Mouse (Mus musculus) gastrocnemius, postnatal 4 days (tissue): ENCODE results near the gene Folr1. TPM values are rescaled to one million over a fixed set of nuclear protein-coding genes. Genes with fewer than 3 reads are reported as not detected.

Experiments used
- DNase-seq, 2 experiments: peaks; one replicate each; pipeline ENCODE4 v3.0.0; 2021 to 2022; ENCODE audit warnings: low spot score in 2 of 2, mixed read lengths in 2 of 2
- long read RNA-seq, 2 experiments: library from polyadenylated mRNA; stranded (forward); transcript quantifications; one replicate each; pipeline ENCODE4 v2.0.0; 2021
- total RNA-seq, 2 experiments: library from RNA; stranded (reverse); gene quantifications; 2 replicates each; pipeline ENCODE4 v1.2.3; 2021

The Folr1 gene
- total RNA-seq: 1 to 10 TPM; 1.1 to 1.6 TPM
- long read RNA-seq, experiment 1, partial matches to known transcripts: 1 of 2 reads
- long read RNA-seq, experiment 1, other reads (novel, unspliced or antisense): 1 of 2 reads
- long read RNA-seq, experiment 2: 0 reads

DNA sequence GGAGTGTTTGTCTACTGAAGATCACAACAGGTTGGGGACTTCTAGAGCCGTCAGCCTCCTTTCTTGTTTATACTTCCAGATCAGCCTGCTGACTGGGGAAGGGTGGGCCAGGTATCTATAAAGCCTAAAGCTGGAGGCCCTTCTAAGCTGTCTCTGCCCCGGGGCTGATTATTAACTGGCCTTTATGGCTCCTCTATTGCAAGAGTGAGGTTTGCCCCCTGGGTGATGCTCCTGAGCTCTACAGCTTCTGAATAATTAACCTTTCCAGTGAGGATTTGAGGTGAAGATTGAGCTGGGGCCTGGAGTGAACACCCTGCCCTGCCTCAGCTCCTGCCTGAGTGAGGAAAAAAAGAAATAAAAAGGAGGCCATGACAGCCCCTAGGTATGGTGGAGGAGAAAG, at the start of gene Folr1:
Gene Folr1 (minus strand): TSS at position 160 of the 400 bp plus-strand sequence.
- DNase-seq: no peak

DNA sequence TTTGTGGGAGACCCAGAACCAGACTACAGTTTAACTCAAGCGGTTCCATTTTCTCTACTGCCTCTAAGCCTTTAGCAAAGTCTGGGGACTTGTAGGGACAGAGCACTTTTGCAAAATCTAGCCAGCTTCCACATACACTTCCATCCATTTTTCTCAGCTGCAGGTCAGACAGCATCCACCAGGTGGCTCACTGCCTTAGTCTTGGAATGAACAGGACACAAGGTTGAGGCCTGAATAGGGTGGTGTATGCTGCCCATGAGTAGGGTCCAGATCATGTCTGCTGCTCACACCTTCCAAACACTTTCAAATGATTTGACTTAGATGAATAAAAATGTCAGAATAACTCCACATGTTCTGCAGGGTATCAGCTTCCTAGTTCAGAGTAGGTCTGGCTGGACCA, 47.5 kb upstream of the Folr1 start:
- DNase-seq: peak in 1 of 2 experiments; percentile 59

DNA sequence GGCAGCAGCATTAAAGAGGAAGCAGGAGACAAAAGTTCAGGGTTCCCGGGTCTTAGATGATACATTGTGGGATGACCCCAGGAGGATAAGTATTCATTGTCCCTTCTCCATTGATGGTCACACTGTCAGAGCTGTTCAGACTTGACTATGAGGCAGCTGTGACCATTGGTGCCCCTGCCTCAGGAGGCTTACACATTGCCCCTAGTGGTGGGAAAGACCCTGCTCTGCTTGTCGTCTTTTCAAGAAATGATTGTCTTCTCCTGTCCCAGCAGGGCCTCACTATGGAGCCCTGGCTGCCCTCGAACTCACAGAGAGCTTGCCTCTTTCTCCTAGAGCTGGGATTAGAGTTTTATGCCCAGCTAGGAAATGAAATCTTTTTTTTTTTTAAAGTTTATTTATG, 41.4 kb upstream of the Folr1 start:
- no peak for DNase-seq

DNA sequence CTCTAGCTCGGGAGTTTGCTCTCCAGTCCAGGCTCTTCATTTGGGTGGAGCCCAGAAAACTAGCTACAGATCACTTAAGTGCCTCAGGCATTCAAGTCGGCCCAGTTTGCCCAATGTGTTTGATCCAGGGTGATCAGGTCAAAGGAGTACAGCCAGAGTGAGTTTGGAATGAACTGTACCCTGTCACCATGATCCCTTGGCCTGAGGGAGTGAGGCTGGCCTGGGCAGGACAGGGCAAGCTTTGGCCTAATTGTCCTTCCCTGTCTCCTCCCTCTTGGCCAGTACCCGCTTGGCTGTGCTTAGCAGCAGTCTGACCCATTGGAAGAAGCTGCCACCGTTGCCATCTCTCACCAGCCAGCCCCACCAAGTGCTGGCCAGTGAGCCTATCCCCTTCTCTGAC, 39.5 kb upstream of the Folr1 start:
- DNase-seq: no peak

DNA sequence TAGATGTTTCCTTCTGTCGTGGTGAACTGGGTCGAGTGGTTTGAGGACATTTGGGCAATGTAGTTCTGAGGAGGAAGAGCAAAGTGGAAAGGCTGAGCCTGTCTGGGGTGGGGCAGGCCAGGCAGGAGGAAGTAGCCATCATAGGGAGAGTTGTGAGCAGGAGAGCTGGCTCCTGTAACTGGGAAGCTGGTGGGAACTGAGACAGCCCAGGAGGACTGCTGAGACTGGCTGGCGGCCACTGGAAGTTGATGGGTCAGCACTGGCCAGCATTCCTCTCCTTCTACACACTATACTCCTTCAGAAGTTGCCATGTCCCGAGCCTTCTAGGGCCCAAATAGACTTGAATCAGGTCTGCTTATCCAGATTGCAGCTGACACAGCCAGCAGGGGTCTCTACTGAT, 37.8 kb upstream of the Folr1 start:
- no peak for DNase-seq

DNA sequence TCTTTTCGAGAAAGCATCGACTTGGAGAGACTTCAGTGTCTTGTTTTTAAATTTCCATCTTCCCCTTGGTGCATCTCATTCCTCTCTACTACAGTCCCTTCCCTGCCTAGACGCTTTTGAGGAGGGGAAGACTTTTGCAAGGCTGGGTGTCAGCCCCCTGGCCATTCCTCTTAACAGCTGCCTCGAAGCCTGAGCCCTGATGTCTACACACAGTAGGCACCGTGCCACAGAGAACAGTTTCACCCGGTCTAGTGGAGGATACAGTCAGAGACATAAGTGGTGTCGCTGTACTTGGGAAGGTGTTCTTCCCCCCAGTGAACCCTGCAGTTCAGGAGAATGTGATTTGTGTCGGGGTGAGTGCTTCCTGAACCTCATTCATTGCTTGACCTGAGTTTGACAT, 36.1 kb upstream of the Folr1 start:
- no peak for DNase-seq

DNA sequence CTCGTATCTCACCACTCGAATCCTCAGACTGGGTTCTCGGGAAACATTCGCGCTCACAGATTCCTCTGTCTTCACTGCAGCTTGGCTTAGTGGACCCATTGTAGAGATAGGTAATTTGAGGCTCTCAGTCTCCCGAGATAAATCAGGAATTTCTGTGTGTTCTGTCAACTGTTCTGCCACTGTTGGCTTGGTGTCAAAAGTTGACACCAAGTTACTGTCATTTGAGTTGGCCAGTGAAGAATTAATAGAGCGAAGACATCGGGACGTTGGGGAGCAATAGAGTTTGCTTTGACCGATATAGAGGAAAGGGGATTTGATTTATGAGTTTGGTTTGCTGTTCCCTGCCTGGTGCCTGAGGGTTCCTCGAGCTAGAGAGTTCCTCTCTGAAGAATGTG, 35.7 kb upstream of the Folr1 start, which contains the start of gene Tomt:
Gene Tomt (minus strand): TSS at position 73 of the 395 bp plus-strand sequence.
- no peak for DNase-seq

DNA sequence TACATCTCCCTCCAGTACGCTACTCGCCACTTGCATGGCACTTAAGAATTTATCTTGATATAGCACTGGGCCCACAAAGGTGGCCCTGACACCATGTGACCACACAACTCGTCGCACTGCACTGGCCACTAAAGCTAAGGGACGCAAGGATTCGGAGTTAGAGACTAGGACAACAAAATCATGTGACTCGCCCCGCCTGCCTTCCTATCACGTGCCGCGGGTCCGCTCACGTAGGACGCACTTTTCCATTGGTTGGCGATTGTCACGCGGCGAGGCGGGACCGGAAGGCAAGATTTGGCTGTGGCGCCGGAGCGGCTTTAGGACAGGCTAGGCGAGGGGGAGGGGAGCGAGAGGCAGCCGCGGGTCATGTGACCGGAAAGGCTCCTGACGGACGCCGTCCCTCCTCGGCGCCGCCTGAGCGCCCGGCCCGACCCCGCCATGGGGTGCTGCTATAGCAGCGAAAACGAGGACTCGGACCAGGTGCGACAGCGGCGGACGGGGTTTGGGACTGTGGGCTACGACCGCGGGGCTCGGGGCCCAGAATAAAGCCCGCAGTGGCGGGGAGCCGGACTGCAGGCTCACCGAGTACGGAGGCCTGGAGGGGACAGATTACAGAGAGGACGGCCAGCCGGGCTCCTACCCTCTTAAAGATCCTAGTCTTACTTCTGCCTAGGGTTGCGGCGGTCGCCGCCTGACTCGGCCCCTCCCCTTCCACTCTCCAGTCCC, 35.1 kb upstream of the Folr1 start, which contains the start of gene Lamtor1:
Gene Lamtor1 (plus strand): TSS at position 344 of the 726 bp plus-strand sequence.
- peak; percentile 97 to 100 for DNase-seq

DNA sequence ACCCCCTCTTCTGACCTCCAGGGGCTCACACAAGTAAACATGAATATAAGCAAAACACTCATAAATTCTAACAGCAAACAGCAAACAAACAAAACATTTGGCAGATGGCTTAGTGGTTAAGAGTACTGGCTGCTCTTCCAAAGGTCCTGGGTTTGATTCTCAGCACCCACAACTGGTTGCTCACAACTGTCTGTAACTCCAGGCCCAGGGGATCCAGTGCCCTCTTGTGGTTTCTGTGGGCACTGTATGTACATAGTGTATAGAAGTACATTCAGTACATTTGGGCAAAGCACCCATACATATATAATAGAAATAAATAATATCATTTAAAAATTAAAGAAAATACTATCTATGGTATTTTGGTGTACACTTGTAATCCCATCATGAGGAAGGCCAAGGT, 32.3 kb upstream of the Folr1 start:
- DNase-seq: no peak

DNA sequence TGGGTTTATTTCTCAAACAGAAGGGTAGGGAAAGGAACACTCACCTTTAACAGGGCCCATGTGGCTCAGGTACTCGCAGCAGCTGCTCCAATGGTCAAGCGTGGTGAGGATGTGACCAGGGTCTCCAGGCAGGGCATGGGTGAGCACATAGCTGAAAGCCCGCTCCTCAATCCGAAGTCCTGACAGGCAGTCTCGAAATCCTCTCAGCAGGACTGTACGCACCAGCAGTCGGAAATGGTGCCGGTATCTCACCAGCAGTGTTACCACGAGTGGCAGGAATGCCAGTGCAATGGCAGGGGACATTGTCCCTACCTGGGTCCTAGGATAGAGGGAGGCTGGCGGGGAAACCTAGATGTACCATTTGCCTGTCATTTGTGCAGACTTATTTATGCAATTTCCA, 31.4 kb upstream of the Folr1 start:
- DNase-seq: no peak

DNA sequence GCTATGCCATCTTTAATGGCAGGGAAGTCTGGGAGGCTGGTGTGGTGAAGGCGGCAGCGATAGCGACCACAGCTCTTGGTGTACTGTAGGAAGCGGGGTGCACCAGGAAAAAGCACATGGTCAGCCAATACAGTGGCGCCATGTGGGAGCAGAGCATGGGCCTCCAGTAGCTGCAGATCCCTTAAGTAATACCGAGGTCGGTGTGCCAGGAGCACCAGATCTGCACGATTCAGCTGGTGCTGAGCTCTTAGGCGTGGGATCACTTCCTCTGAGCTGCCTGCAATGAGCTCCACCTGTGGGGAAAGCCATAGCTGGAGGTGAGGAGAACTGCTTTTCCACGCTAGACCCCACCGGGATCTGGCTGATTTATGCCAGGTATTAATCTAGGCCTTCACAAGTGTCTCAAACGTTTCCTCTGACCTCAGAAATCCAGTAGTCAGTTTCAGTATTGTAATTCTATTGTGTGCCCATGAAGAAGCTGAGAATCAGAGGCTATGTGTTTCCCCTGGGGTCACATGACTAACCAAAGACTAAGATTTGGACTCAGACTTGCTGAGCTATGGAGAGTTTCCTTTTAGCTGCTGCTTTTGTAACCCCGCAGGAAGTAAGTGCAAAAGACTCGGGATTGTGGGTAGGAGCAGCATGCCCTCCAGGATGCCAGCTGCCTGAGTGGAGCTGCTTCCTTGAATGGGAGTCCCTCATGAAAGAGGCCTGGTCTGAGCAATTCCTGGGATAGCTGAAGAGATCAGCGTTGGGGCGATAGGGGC, 29.9 kb upstream of the Folr1 start:
- no peak for DNase-seq

DNA sequence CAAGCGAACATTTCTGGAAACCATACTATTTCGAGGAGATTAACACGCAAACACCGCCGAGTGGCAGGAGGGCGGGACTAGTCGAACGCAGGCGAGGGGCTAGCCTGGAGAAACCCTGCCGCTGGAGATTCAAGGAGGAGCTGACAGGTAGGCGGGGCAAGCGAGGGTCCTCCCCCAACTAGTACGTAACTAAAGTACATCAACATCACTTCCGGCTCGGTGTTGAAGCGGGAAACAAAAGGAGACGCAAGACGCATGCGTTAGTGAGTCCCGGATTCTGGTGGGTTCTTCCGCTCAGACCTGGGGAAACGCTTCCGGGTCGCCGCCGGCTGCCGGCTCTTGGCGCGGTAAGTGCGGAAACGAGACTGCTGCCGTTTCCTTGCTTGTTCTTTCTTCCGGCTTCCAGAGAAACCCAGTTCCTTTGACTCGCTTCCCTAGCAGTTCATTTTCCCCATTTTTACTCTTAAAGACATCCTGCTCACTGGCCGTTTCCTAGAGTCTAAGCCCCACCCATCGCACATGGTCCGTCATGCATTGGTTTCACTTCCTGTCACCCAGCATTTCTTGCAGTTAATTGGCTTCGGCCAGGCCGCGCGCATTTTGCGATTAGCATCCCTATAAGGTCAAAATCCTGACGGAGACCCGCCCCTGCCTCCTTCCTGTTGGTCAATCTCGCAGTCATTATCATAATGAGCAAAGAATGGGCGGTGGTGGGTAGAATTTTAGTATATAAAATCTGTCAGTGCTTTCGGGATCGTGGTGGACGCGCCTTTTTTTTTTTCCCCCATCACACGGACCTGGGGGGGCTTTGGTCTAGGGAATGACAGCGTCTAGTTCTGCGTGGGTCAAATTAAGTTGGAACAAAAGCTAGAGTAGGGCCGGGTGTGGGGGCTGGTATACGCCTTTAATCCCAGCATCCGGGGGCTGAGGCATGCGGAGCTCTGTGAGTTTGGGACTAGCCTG, 25.8 kb upstream of the Folr1 start:
- DNase-seq: peak; percentile 85 to 96

DNA sequence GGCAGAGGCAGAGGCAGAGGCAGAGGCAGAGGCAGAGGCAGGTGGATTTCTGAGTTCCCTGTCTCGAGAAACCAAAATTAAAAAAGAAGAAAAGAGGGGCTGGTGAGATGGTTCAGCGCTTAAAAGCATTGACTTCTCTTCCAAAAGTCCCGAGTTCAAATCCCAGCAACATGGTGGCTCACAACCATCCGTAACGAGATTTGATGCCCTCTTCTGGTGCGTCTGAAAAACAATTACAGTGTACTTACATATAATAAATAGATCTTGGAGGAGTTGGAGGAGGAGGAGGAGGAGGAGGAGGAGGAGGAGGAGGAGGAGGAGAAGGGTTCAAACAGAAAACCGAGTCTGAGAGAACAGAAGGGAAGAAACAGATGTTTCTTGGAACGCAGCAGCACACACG, 25.1 kb upstream of the Folr1 start:
- no peak for DNase-seq

DNA sequence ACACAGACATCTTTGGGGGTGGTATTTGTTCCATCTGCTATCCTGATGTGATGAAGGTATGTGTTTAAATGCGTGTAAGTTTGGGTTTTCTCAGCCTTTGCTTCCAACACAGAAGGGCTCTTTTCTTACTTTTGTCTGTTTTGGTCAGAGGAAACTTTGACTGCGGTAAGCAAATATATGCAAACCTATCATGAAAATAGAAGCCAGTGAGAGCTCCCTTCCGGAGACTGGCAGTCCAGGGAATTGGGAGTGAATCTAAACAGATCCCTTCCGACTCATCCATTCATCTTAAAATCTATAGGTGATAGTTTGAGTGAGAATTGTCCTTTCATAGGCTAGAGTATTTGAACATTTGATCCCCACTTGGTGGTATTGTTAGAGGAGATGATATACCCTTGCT, 17.9 kb upstream of the Folr1 start:
- DNase-seq: no peak

DNA sequence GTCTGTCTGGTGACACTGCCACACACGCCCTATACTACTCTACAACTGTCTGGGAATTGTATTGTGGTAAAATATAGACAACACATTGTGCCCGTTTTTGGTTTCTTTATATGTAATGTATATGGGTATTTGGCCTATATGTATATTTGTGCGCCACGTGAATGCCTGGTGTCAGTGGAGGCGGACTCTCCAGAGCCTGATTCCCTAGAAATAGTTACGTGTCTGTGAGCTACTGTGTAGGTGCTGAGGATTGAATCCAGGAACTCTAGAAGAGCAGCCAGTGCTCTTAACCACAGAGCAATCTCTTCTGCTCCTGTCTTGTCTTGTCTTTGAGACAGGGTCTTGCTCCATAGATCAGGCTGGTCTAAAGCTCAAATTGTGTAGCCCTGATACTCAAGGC, 15.7 kb upstream of the Folr1 start:
- DNase-seq: no peak

DNA sequence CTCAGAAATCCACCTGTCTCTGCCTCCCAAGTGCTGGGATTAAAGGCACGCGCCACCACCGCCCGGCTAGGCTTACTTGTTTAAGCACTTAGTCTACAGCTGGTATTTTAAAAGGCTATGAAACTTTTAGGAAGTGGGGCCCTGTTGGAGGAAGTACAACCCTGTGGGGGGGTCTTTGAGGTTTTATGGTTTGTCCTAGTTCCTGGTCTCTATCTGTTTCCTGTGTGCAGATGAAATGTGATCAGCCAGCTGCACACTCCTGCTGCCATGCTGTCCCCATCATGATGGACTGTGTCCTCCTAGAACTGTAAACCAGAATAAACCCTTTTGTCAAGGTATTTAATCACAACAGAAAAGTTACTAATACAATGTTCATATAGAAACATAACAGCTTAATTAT, 13.6 kb upstream of the Folr1 start:
- no peak for DNase-seq

DNA sequence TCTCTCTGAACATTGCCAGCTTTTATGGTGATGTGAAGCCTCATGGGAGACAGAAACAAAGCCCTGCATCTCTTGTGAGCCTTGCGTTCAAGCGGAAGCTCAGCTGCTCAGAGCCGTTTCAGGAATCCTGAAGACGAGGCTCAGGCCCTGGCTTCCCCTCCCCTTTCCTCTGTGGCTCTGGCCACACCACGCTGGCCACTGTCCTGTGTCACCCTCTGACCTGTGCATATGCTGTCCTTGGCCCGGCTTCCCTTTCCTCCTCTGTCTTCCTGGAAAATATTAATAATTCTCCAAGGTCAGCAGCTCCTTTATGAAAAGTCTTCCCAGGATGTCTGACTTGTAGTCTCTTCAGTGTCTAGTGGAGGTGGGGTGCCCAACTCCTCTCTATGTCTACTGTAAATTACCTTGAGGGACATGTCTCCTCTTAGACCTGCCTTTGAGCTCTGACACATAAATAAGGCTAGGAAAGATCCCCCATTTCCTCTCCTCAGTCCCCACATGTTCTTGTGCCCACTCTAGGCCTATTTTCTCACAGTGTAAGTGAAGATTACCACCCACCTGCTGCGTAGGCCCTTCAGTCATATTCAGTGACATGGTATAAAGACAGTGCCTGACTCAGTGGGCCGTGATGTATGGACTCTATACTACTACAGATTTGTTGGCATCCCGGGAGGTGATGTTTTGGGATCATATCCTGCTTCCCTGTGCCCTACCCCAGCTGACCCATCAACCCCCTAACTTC, 12.0 kb upstream of the Folr1 start:
- DNase-seq: no peak

DNA sequence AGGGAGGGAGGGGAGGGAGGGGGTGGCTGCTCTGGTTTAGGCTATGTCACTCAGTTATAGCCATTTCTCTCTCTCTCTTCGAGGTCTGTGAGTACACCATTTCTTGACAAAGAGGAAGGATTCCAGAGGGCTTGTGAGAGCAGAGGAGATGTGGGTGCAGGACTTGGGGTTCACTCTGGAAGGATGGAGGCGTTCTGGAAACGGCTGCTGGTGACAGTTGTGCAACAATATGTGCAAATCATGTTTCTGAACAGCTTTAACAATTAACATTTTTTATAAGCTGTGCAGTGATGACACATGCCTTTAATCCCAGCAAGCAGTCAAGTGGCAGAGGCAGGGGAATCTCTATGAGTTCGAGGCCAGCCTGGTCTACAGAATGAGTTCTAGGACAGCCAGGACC, 10.3 kb upstream of the Folr1 start:
- no peak for DNase-seq

DNA sequence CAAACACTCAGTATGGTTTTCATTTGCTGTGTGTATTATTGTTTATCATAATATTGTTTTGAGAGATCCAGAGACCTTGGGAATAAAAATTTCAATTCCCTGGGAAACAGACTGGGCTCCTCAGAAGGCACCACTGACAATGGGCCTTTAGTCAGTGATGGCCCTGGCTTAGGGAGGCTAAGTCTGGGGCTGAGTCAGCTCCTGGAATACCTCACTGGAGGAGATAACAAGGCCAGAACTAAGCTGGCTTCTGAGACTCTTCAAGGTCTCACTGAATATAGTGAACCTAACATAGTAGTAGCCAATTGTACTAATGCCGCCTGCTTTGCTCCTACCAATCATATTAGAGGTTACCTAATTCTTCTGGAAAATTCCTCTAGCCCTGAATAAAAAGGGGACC, 5.4 kb upstream of the Folr1 start:
- DNase-seq: no peak

DNA sequence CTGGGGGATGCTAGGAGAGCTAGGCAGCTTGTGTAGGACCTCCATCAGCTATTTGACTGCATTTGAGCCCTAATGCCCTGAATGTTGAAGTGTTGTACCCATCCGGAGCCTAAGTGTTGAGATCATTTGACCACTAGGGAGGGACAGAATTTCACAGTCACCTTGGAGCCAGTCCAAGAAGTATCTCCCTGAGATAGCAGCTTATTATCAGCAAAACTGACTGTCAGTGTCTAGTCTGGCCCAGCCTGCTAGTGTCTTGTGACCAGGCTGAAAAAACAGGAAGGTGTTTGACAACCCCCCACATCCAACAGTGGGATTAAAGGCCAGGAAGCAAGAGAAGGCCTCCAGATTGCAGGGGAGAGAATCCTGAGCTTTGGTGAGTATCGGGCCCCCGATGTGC, 708 bp upstream of the Folr1 start:
- DNase-seq: no peak

DNA sequence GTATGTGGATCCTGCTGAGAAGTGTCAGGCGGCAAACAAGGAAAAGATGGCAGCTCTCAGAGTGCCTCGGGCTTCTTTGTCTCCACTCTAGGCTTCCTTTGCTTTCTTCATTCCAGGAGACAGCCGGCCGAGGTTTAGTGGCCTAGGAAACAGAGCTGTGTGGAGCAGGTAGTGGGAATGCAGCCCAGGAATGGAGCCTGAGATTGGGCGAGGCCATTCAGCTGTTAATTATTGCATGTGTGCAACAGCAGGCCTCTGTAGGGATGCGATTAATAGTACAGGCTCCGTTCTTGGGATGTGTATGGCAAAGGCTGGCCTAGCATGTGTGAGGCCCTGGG, 1.5 kb downstream of the Folr1 start:
- DNase-seq: no peak
